Mouse (Mus musculus): ENCODE data around the gene Prdm5. TPM values are rescaled to one million over a fixed set of nuclear protein-coding genes. Genes with fewer than 3 reads are reported as not detected.
A peak's percentile ranks its signal among the peaks of the same experiment; 100 is the strongest.

Gene Prdm5
- 16.5 TPM in 2 replicates for polyA plus RNA-seq (2015; fragmentation: Nextera tagmentation; extraction: Ambion mirVana)

DNA sequence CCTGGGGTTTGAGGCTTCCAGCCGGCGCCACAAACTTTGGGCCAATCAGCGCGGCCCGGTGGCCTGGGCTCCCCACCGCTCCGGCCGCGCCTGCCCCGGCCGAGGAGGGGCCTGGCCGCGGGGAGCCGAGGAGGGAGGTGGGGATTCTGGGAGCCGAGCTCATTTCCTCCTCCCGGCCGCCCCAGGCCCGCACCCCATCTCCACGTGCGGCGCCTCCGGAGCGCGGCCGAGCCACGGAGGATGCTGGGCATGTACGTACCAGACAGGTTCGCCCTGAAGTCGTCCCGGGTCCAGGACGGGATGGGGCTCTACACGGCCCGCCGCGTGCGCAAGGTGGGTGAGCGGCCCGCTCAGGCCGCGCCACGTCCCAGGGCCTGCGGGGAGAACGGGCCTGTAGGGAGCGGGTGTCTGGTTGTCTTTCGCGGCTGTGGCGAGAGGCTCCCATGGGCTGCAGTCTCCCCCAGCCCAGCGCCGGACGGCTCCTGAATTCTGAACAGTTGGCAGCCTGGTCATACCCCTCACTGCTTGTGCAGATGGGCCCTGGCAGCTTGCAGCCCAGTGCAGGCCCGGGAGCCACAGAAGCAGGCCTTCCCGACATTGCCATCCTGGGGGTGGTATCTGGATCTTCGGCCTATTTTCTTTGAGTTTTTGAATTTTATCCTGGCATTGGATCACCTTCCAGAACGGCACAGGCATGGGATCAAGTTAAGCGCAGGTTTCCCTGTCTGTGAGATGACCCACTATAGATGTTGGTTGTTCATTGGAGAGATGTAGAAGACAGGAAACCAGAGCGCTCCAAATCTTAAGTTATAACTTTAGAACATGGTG, at the start of gene Prdm5:
TSS of gene Prdm5 (plus strand) at position 128 of the 828 bp plus-strand sequence.
- H3K4me3 ChIP-seq, result peak within 1 kb of the TSS; percentile 59
- WGBS, result 4% methylated on average over 53 of the region's 56 CpGs
- H3K4me1 ChIP-seq (replicated peaks), result peaks cover 16% of the 10 kb centered on the region; the same call in 1 of the 2 replicates
- no peaks in the 10 kb centered on the region for H3K9me3 ChIP-seq (replicated peaks)
- peak within 1 kb of the TSS; percentile 69 for H3K9ac ChIP-seq
- peak within 1 kb of the TSS; percentile 77 for H3K4me2 ChIP-seq
- no peaks in the 10 kb centered on the region for H3K27me3 ChIP-seq
- peak within 1 kb of the TSS; percentile 71 for H3K27ac ChIP-seq
- peak; percentile 90 for ATAC-seq (replicated peaks; ENCODE audit: insufficient number of reproducible peaks, insufficient read depth, low FRiP score, low read depth)
- H3K36me3 ChIP-seq, result no peaks in the 10 kb centered on the region

DNA sequence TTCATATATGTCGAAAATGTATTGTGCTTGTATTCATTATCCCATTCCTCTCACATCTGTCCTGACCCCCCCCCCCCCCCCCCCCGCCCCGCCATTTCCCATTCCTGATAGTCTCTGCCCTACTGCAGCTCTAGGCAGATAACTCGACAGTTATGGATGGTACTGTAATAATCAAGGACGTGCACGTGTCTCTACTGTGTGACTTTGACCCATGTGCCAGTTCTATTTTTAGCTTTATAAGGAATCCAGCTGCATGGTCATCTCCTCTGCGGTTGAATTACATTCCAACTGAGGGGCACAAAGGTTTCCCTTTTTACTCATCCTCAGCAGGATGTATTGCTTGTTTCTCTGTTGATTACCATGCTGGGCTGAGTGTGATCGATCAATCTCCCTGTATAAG, 39.3 kb upstream of the Prdm5 start:
- WGBS, result 37% methylated on average over 8 of the region's 8 CpGs

DNA sequence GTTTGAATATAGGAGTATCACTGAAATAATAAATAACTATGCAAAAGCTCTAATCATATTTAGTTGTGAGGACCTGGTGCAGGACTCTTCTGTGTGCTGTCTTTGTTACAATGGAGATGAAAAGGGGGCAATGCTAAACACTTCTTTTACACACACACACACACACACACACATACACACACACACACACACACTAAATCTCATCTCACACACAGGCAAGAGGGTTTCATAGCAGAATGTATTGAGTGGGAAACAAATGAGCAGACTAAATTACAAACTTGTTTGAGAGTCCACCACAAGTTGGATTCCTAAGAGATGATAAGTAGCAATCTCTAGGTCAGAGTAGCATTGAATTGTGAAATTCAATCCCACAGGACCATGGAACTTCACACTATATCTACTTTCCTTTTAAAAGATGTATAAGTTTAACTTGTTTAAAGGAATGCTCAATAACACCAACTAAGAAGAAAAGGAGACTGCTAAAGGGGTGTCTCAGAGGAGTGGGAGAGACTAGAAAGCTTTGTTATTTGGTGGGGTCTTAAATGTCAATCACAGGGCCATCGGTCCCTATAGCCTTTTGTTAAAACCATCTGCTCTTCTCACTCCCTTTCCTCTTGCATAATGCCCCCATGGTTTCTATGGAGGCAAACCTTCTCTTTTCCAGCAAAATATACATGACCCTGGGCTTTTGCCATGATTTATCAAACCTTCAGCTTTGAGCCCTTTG, 35.5 kb upstream of the Prdm5 start:
- WGBS, result 83% methylated on average over 1 of the region's 1 CpGs
- no peaks in the 10 kb centered on the region for H3K36me3 ChIP-seq
- H3K4me2 ChIP-seq, result no peak overlapping the region
- no peaks in the 10 kb centered on the region for H3K4me1 ChIP-seq (replicated peaks)
- H3K27me3 ChIP-seq, result no peaks in the 10 kb centered on the region
- H3K27ac ChIP-seq, result no peak overlapping the region
- H3K9ac ChIP-seq, result no peak overlapping the region
- H3K9me3 ChIP-seq (replicated peaks), result no peaks in the 10 kb centered on the region
- no peak overlapping the region for H3K4me3 ChIP-seq
- no peak for ATAC-seq (replicated peaks; ENCODE audit: insufficient number of reproducible peaks, insufficient read depth, low FRiP score, low read depth)

More for the DNA sequence above, 39.3 kb upstream of the Prdm5 start:
- Histone ChIP-seq H3K27ac (peak overlapping the region; percentile 62; the same call in 1 of the 2 replicates), H3K36me3 (no peaks in the 10 kb centered on the region), H3K4me2 (peak overlapping the region; percentile 29), H3K27me3 (no peaks in the 10 kb centered on the region), H3K4me3 (no peak overlapping the region), H3K4me1 (replicated peaks) (no peaks in the 10 kb centered on the region), H3K9ac (no peak overlapping the region), H3K9me3 (replicated peaks) (no peaks in the 10 kb centered on the region)
- ATAC-seq (replicated peaks; ENCODE audit: insufficient number of reproducible peaks, insufficient read depth, low FRiP score, low read depth), result peak; percentile 80

DNA sequence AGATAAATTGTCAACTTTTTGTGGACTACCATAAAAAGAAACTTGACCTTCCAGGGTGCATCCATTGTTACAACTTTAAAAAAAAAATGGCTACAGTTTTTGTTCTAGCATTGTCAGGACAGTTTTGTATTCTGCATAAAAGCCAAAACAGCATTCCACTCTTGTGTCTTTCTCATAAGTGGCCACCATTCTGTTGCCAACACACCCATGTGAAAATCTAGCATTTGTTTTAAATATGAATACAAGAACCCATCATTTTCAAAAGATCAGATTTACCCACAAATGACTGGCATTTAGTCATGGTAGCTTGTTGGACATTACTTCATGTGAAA, 35.0 kb upstream of the Prdm5 start:
- H3K27ac ChIP-seq, result no peak overlapping the region
- ATAC-seq (replicated peaks; ENCODE audit: insufficient number of reproducible peaks, insufficient read depth, low FRiP score, low read depth), result no peak
- H3K4me3 ChIP-seq, result no peak overlapping the region
- no peaks in the 10 kb centered on the region for H3K36me3 ChIP-seq
- no peaks in the 10 kb centered on the region for H3K9me3 ChIP-seq (replicated peaks)
- H3K27me3 ChIP-seq, result no peaks in the 10 kb centered on the region
- H3K4me1 ChIP-seq (replicated peaks), result no peaks in the 10 kb centered on the region
- H3K4me2 ChIP-seq, result no peak overlapping the region
- H3K9ac ChIP-seq, result no peak overlapping the region

DNA sequence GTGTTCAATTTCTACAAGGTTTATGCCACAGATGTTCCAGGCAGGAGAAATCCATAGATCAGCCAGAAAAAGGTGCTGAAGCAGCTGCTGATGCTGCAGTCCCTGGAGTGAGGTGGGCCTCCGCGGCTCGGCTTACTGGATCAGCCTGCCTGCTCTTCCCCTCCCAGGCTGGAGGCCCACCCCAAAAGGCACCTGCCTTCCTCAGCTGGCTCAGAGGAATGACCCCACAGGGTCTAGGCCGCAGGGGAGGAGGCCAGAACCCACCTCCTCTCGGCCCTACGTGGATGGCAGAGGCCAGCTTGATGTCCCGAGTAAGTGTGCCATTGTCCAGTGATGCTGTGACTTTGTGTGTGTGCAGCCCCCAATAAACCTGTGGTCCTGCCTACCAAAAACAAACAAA, 20.6 kb upstream of the Prdm5 start:
- Histone ChIP-seq H3K4me2 (no peak overlapping the region), H3K27me3 (no peaks in the 10 kb centered on the region), H3K9ac (no peak overlapping the region), H3K27ac (no peak overlapping the region), H3K36me3 (no peaks in the 10 kb centered on the region), H3K9me3 (replicated peaks) (no peaks in the 10 kb centered on the region), H3K4me1 (replicated peaks) (no peaks in the 10 kb centered on the region), H3K4me3 (no peak overlapping the region)
- ATAC-seq (replicated peaks; ENCODE audit: insufficient number of reproducible peaks, insufficient read depth, low FRiP score, low read depth), result no peak
- WGBS, result 68% methylated on average over 7 of the region's 7 CpGs

DNA sequence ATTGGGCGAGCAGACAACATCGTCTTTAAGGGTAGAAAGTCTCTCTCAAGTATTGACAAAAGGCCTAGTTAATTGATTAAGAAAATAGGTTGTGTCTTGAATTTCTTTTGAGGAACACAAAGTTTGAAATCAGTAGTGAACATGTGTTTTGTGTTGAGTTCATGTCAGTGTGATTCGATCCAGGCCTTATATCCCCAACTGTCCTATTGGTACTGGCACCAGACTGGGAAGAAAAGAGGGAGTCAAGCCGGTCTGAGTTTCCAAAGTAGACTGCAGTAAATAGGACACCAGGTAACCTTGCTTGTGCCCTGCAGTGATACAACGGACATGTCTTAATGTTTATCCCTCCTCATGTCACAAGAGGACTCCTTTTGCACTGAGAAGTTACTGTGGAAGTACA, 19.6 kb upstream of the Prdm5 start:
- no peak overlapping the region for H3K4me3 ChIP-seq
- 79% methylated on average over 5 of the region's 5 CpGs for WGBS
- H3K9me3 ChIP-seq (replicated peaks), result no peaks in the 10 kb centered on the region
- ATAC-seq (replicated peaks; ENCODE audit: insufficient number of reproducible peaks, insufficient read depth, low FRiP score, low read depth), result no peak
- no peak overlapping the region for H3K27ac ChIP-seq
- no peak overlapping the region for H3K4me2 ChIP-seq
- no peaks in the 10 kb centered on the region for H3K27me3 ChIP-seq
- no peaks in the 10 kb centered on the region for H3K4me1 ChIP-seq (replicated peaks)
- H3K36me3 ChIP-seq, result no peaks in the 10 kb centered on the region
- no peak overlapping the region for H3K9ac ChIP-seq

DNA sequence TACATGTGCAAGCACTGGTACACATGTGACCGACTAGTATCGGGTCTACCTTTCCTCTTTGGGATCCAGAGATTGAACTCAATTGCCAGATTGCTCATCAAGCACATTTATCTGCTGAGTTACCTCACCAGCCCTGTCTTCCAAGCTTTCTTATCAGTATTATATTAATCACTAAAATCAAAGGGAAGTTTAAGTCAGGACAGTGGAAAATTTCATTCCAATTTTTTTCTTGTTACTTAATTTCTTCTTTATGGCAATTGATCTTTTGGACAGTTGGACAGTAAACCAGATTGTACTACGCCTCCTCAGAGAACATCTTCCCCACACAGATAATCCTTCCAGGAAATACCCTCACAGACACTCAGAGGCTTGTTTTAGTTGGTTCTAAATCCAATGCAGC, 18.7 kb upstream of the Prdm5 start:
- Histone ChIP-seq H3K4me3 (no peak overlapping the region), H3K36me3 (no peaks in the 10 kb centered on the region), H3K27me3 (no peaks in the 10 kb centered on the region), H3K4me1 (replicated peaks) (peaks cover 4% of the 10 kb centered on the region), H3K4me2 (no peak overlapping the region), H3K9ac (no peak overlapping the region), H3K27ac (no peak overlapping the region), H3K9me3 (replicated peaks) (no peaks in the 10 kb centered on the region)
- no peak for ATAC-seq (replicated peaks; ENCODE audit: insufficient number of reproducible peaks, insufficient read depth, low FRiP score, low read depth)
- 88% methylated on average over 3 of the region's 3 CpGs for WGBS

DNA sequence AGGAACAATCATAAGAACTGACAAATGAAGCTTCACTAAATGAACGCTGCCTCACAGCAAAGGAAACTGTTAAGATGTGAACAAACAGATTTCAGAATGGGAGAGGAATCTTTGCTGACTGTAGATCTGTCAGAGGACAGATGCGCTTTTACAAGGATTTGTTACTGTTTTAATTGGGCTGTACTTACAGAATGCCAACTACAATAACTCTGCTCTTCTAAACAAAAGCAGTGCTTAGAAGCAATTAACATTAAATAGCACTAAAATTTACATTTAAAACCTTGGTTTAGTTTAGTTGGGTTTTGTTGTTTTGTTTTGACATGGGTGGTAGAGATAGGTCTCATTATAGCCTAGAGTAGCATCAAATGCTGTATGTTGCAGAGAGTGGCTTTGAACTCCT, 14.3 kb upstream of the Prdm5 start:
- H3K9me3 ChIP-seq (replicated peaks), result no peaks in the 10 kb centered on the region
- no peak for ATAC-seq (replicated peaks; ENCODE audit: insufficient number of reproducible peaks, insufficient read depth, low FRiP score, low read depth)
- 71% methylated on average over 2 of the region's 2 CpGs for WGBS
- H3K4me2 ChIP-seq, result no peak overlapping the region
- H3K9ac ChIP-seq, result no peak overlapping the region
- H3K4me3 ChIP-seq, result no peak overlapping the region
- H3K27ac ChIP-seq, result no peak overlapping the region
- no peaks in the 10 kb centered on the region for H3K27me3 ChIP-seq
- peaks cover 8% of the 10 kb centered on the region for H3K4me1 ChIP-seq (replicated peaks)
- H3K36me3 ChIP-seq, result no peaks in the 10 kb centered on the region

DNA sequence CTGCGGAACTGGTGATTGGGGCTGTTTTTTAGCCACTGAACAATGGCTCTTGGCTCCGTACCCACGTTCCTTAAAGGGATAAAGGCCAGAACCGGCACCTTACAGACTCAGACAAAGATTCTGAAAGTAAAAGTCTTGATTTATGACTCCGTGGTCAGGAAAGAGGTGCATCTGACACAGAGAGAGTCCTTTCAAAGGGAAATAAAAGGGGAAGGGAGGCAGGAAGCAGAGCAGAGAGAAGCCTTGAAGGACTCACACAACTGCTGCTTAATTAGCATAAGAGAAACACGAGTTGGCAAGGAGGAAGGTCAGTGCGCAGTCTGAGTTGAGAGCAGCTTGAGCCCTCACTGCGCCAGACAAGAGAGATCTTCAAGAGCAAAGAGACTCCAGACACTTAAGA, 13.7 kb upstream of the Prdm5 start:
- H3K4me3 ChIP-seq, result 0 out of 2 replicates have a peak overlapping the region, but pooled peaks have one; percentile 14
- H3K27ac ChIP-seq, result no peak overlapping the region
- H3K4me2 ChIP-seq, result peak overlapping the region; percentile 45
- no peak for ATAC-seq (replicated peaks; ENCODE audit: insufficient number of reproducible peaks, insufficient read depth, low FRiP score, low read depth)
- no peak overlapping the region for H3K9ac ChIP-seq
- 24% methylated on average over 8 of the region's 8 CpGs for WGBS
- no peaks in the 10 kb centered on the region for H3K27me3 ChIP-seq
- H3K4me1 ChIP-seq (replicated peaks), result peaks cover 8% of the 10 kb centered on the region
- H3K9me3 ChIP-seq (replicated peaks), result no peaks in the 10 kb centered on the region
- no peaks in the 10 kb centered on the region for H3K36me3 ChIP-seq

DNA sequence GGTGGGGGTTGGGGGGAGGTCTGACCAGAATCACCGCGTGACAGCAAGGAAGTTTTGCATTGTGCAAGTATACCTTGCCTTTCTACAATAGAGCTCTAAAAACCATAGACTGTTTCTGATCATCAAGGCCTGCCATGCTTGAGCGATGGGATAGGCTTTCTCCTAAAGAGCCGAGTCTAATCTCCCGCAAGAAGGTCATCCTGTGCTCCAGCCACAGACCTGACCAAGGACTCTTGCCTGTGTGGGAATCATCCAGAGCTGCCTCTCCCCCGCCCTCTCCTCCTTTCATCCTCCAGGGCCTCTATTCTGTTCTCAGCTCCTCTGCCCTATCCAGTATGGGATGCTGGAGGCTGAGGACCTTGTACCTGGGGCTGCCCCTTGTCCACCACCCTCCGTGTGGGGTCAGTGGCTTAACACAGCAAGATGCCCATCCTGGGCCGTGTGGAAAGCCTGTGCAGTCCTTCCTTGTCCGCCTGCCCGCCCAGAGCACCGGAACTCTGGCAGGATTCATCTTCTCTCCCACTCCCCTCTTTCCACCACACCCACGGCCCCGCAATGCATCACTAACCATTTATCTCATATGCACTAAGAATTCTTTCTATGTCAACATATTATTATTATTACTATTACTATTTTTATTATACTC, 12.9 kb upstream of the Prdm5 start:
- H3K4me1 ChIP-seq (replicated peaks), result peaks cover 8% of the 10 kb centered on the region
- H3K9me3 ChIP-seq (replicated peaks), result no peaks in the 10 kb centered on the region
- 84% methylated on average over 13 of the region's 13 CpGs for WGBS
- no peak overlapping the region for H3K9ac ChIP-seq
- H3K36me3 ChIP-seq, result no peaks in the 10 kb centered on the region
- no peak overlapping the region for H3K4me3 ChIP-seq
- H3K27ac ChIP-seq, result no peak overlapping the region
- H3K27me3 ChIP-seq, result no peaks in the 10 kb centered on the region
- no peak for ATAC-seq (replicated peaks; ENCODE audit: insufficient number of reproducible peaks, insufficient read depth, low FRiP score, low read depth)
- H3K4me2 ChIP-seq, result no peak overlapping the region

DNA sequence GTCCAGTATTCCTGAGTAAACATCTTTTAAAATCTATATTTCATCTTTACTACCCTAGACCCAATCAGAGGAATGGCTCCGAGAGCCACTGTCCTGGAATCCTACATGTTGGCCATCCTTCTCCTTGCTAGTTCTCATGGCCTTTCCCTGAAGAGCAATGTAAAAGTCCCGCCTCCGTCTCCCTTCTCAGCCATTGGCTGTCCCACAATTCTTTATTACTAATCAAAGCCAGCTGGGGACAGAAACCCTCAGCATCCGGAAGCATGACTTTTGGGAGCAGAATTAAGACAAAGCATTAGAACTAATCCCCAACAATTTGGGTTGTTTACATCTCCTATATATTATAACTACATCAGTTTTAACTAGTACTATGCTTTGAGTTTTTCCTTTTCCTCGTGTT, 10.9 kb upstream of the Prdm5 start:
- H3K4me2 ChIP-seq, result no peak overlapping the region
- H3K36me3 ChIP-seq, result no peaks in the 10 kb centered on the region
- no peak for ATAC-seq (replicated peaks; ENCODE audit: insufficient number of reproducible peaks, insufficient read depth, low FRiP score, low read depth)
- 84% methylated on average over 5 of the region's 5 CpGs for WGBS
- H3K4me1 ChIP-seq (replicated peaks), result peaks cover 8% of the 10 kb centered on the region
- H3K4me3 ChIP-seq, result no peak overlapping the region
- no peak overlapping the region for H3K9ac ChIP-seq
- no peak overlapping the region for H3K27ac ChIP-seq
- H3K27me3 ChIP-seq, result no peaks in the 10 kb centered on the region
- H3K9me3 ChIP-seq (replicated peaks), result no peaks in the 10 kb centered on the region

All from heart, embryonic 15.5 days (tissue).